Mouse (Mus musculus) stomach, postnatal 0 days (tissue): Measurements from ENCODE around the gene Zfp512b. TPM values are rescaled to one million over a fixed set of nuclear protein-coding genes. Genes with fewer than 3 reads are reported as not detected.

Experiments used
- ATAC-seq: fragments of 200-750 bp; cut with Nextera tagmentation; 2 replicates; pipeline ENCODE4 v1.8.0; 2017; ENCODE audit not compliant: low FRiP score, low TSS enrichment
- DNase-seq: peaks from one replicate; pipeline ENCODE4 v3.0.0-alpha.2; 2016; ENCODE audit warnings: low spot score
- H3K27ac ChIP-seq: fragments of 300-500 bp; sonication (generic); replicated peaks from 2 replicates; pipeline ENCODE4 v1.5.1; 2014; ENCODE audit warnings: mild to moderate bottlenecking, control low read depth
- H3K27me3 ChIP-seq: fragments of 300-500 bp; sonication (generic); 2 replicates; pipeline ENCODE4 v1.6.1; 2014; ENCODE audit warnings: low read length; ENCODE audit not compliant: control insufficient read depth, insufficient read depth
- H3K36me3 ChIP-seq: fragments of 300-500 bp; sonication (generic); 2 replicates; pipeline ENCODE4 v1.6.1; 2014; ENCODE audit warnings: low read length, mixed read lengths; ENCODE audit not compliant: control insufficient read depth, insufficient read depth
- H3K4me1 ChIP-seq: fragments of 300-500 bp; sonication (generic); replicated peaks from 2 replicates; pipeline ENCODE4 v1.6.1; 2014; ENCODE audit warnings: antibody characterized with exemption; ENCODE audit not compliant: control insufficient read depth, insufficient read depth
- H3K4me2 ChIP-seq: fragments of 300-500 bp; sonication (generic); replicated peaks from 2 replicates; pipeline ENCODE4 v1.6.1; 2014; ENCODE audit warnings: low read depth, mild to moderate bottlenecking, control low read depth, moderate library complexity
- H3K4me3 ChIP-seq: fragments of 300-500 bp; sonication (generic); 2 replicates; pipeline ENCODE4 v1.5.1; 2014; ENCODE audit warnings: low read depth, low read length, control low read depth
- H3K9ac ChIP-seq: fragments of 300-500 bp; sonication (generic); 2 replicates; pipeline ENCODE4 v1.6.1; 2014; ENCODE audit warnings: mild to moderate bottlenecking, low read length, control low read depth, mixed read lengths
- H3K9me3 ChIP-seq: fragments of 300-500 bp; sonication (generic); 2 replicates; pipeline ENCODE4 v1.6.1; 2016; ENCODE audit warnings: low read length; ENCODE audit not compliant: control insufficient read depth
- CTCF ChIP-seq: IDR thresholded peaks from 2 replicates; pipeline ENCODE4 v1.5.1; 2016; ENCODE audit warnings: antibody characterized with exemption, low read depth, mild to moderate bottlenecking, moderate library complexity
- EP300 ChIP-seq: optimal IDR thresholded peaks from 2 replicates; pipeline ENCODE3; 2016; ENCODE audit warnings: antibody characterized with exemption
- WGBS: fragments of 180-500 bp; shearing (Covaris S2); extraction: QIAGEN DNeasy Blood & Tissue Kit; methylation state at CpG from one replicate; pipeline ENCODE4 v1.1.7; 2014; 5-methylcytosine and 5-hydroxymethylcytosine counted together
- polyA plus RNA-seq: library from polyadenylated mRNA; unstranded; fragments of >200 nt; fragmentation: Nextera tagmentation; extraction: Ambion mirVana; gene quantifications from 2 replicates; pipeline ENCODE4 v1.2.1, GENCODE M21; 2015

Gene Zfp512b
- polyA plus RNA-seq, 1 experiment from 2014 or later = 15.9 TPM

DNA sequence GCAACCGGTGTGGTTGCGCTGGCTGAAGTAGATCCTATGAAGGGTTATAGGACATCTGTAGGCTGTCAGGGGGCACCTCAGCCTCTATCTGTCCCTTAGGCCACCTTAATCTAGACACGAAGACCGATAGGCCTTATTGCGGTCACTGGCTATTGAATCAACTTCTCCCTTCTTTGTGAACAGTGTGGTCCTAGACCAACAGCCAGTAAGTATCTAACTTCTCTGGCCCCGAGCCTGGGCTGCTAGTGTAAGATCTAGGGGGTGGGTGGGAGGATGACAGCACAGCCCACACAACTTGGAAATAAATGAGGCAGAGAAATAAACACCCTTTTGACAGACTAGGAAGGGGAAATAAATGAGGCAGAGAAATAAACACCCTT is 429 bp upstream of the Zfp512b start:
- peak overlapping the region; percentile 94 for H3K27ac ChIP-seq
- H3K9ac ChIP-seq = peak overlapping the region; percentile 96
- H3K4me3 ChIP-seq = peak overlapping the region; percentile 87
- H3K36me3 ChIP-seq = peaks cover 7% of the 10 kb centered on the region; the same call in 1 of the 2 replicates
- WGBS = 4% methylated on average over 6 of the region's 6 CpGs
- H3K4me1 ChIP-seq = 0 out of 2 replicates have a peak, but pooled peaks cover 2% of the 10 kb centered on the region
- peak; percentile 16; the same call in 1 of the 2 replicates for ATAC-seq
- DNase-seq = no peak
- no peaks in the 10 kb centered on the region for H3K27me3 ChIP-seq
- H3K9me3 ChIP-seq = no peaks in the 10 kb centered on the region
- peak overlapping the region; percentile 79 for H3K4me2 ChIP-seq
- TF ChIP-seq EP300 (no peak), CTCF (no peak)

- ATAC-seq = peak; percentile 25
- DNase-seq = no peak
- H3K4me1 ChIP-seq = 0 out of 2 replicates have a peak, but pooled peaks cover 2% of the 10 kb centered on the region
These were observed 996 bp downstream of the Zfp512b start, which contains the start of gene Prpf6 for GRCm38 (mm10) chr2:181591528-181592085. TSS of gene Prpf6 (plus strand) at chr2:181591868.

DNA sequence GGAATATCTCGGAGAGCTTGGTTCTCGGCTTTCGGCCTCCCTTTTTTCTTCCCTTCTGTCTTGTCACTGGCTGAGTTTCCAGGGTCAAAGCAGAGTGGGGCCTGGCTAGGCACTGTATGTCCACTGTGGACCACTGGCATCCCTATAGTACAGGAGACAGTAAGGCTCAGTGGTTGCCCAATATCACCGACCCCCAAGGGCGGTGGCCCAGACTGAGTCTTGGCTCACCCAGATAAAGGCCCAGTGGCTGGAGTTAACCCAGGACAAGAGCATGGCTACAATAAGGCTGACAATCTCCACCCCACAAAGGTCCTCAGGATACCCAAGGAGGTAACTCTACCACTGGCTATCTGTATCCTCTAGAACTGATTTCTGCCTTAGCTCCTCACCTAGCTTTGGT is 2.1 kb downstream of the Zfp512b start:
- ATAC-seq = no peak
- TF ChIP-seq EP300 (no peak), CTCF (no peak)
- no peaks in the 10 kb centered on the region for H3K27me3 ChIP-seq
- no peak overlapping the region for H3K27ac ChIP-seq
- H3K4me3 ChIP-seq = no peak overlapping the region
- no peak overlapping the region for H3K4me2 ChIP-seq
- no peaks in the 10 kb centered on the region for H3K9me3 ChIP-seq
- H3K9ac ChIP-seq = no peak overlapping the region
- no peak for DNase-seq
- H3K36me3 ChIP-seq = peaks cover 21% of the 10 kb centered on the region; the same call in 1 of the 2 replicates
- 90% methylated on average over 5 of the region's 5 CpGs for WGBS
- 0 out of 2 replicates have a peak, but pooled peaks cover 2% of the 10 kb centered on the region for H3K4me1 ChIP-seq

More at GRCm38 (mm10) chr2:181591528-181592085, 996 bp downstream of the Zfp512b start, which contains the start of gene Prpf6:
- Histone ChIP-seq H3K4me3 (peak within 1 kb of the TSS; percentile 87), H3K9ac (peak within 1 kb of the TSS; percentile 96), H3K36me3 (peaks cover 11% of the 10 kb centered on the region; the same call in 1 of the 2 replicates), H3K27me3 (no peaks in the 10 kb centered on the region), H3K27ac (peak within 1 kb of the TSS; percentile 94), H3K4me2 (peak within 1 kb of the TSS; percentile 79), H3K9me3 (no peaks in the 10 kb centered on the region)
- no peak for TF ChIP-seq CTCF
- 5% methylated on average over 5 of the region's 5 CpGs for WGBS

GRCm38 (mm10) chr2:181589732-181590105 is 2.9 kb downstream of the Zfp512b start:
- H3K4me3 ChIP-seq = no peak overlapping the region
- TF ChIP-seq EP300 (no peak), CTCF (no peak)
- H3K4me1 ChIP-seq = 0 out of 2 replicates have a peak, but pooled peaks cover 2% of the 10 kb centered on the region
- H3K36me3 ChIP-seq = peaks cover 24% of the 10 kb centered on the region; the same call in 1 of the 2 replicates
- H3K27me3 ChIP-seq = no peaks in the 10 kb centered on the region
- no peak overlapping the region for H3K4me2 ChIP-seq
- H3K9me3 ChIP-seq = no peaks in the 10 kb centered on the region
- 94% methylated on average over 9 of the region's 9 CpGs for WGBS
- DNase-seq (no peak), ATAC-seq (no peak)
- no peak overlapping the region for H3K27ac ChIP-seq
- no peak overlapping the region for H3K9ac ChIP-seq

DNA sequence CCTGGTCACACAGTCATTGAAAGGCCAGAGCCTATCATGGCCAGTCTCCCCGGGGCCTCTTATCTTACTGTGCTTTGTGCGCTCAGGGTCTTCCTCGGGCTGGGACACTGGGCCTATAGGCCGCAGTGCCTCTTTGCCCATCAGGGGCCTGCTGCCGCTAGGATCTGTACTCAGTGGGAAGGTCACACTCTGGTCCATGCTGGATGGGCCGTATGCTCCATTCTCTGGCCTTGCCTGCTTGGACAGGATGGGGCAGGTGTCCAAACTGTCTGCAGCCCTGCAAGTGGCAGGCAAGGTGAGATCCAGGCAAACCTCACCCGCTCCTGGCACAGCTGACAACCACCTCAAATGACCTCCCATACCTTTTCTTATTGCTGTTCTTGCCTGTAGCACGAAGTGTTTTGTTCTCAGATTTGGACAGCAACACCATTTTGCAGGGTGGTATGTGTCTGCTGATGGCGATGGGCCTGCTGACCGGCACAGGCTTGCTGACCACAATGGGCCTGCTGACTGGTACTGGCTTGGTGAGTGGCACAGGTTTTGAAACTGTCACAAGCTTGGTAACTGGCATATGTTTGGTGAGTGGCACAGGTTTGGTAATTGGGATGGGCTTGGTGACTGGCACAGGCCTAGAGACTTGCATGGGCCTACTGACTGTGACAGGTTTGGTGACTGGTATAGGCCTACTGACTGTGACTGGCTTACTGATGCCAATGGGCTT is 3.4 kb downstream of the Zfp512b start:
- DNase-seq = no peak

More for the DNA sequence above, 3.4 kb downstream of the Zfp512b start:
- Histone ChIP-seq H3K27ac (no peak overlapping the region), H3K27me3 (no peaks in the 10 kb centered on the region), H3K4me3 (no peak overlapping the region), H3K4me1 (0 out of 2 replicates have a peak, but pooled peaks cover 2% of the 10 kb centered on the region), H3K9me3 (no peaks in the 10 kb centered on the region), H3K9ac (no peak overlapping the region), H3K36me3 (peaks cover 24% of the 10 kb centered on the region; the same call in 1 of the 2 replicates), H3K4me2 (no peak overlapping the region)
- ATAC-seq = no peak
- TF ChIP-seq CTCF (no peak), EP300 (no peak)
- WGBS = 93% methylated on average over 10 of the region's 10 CpGs
